Mouse (Mus musculus): Measurements from ENCODE around the gene Pgm5. TPM values are rescaled to one million over a fixed set of nuclear protein-coding genes. Genes with fewer than 3 reads are reported as not detected.

Pgm5 gene
- total RNA-seq, 4 experiments from 2014 or later: 5.0 to 6.8 (median 6.3) TPM

DNA sequence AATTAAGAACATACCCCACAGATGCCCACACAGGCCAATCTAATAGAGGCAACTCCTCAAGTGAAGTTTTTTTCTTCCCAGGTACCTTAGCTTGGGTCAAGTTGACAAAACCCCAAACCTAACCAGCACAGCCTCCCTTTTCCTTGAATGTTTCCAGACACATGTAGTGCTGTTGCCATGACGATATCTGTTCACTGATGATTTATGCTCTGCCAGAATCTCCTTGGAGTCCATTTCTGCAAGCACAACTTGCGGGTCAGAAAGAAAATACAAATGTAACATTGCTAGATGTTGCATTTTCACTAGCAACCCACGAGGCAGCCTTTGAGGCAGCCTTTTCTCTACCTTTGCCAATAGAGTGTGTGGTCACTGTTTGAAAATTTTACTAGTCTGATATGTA is 194.1 kb downstream of the Pgm5 start:
- DNase-seq (ENCODE audit: low spot score in 2 of 2): no peak

DNA sequence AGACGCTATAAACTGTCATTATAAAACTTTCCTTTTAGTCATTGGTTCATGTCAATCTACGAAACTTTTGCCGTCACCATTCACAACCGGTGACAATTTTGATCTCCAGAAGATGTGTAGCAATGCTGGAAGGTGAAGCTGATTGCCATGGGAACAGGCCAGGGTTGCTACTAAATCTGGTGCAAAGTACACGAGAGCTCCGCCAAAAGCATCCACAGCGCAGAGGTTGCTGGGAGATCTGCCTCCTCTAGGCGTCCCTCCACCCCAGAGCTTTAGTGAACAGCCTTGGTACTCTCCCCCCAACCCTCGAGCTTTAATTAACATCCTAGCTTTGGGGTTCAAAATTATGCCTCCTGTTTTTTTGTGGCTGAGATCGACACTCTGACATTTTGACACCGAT is 195.9 kb downstream of the Pgm5 start:
- DNase-seq (ENCODE audit: low spot score in 2 of 2): no peak

DNA sequence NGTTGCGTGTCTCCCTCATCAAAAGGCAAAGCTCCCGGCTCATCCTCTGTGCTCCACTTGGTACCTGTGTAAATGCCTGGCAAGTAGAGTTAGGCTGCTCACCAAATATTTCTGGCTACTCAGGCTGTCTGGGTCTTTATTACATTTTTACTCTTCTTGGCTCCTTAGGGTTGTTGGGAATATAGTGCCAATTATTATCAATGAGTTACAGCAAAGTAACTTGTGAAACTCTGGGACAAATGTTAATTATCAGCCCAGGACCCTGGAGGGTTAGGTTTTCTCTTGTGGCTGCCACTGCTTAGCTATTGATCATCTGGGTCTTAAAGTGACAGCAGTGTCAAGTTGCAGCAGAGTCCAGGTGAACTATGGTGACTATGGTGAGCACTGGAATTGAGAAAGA is 199.3 kb downstream of the Pgm5 start:
- DNase-seq (ENCODE audit: low spot score in 2 of 2): no peak

DNA sequence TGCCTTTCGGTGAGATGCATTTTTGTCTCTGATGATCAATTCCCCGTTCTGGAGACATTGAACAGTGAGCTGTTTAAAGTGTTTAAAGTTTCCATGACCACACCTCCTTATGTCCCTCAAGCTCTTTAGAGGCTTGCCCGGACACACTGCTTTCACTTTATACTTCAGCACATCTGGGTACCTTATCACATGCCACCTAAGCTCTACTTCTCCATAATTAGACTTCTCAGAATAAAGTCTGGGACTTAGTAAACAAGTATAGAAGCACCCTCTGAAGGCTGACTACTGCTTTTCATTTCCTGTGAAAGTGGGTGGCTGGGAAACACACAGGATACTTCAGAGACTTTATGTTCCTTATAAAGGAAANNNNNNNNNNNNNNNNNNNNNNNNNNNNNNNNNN is 204.7 kb downstream of the Pgm5 start:
- no peak for DNase-seq (ENCODE audit: low spot score in 2 of 2)

DNA sequence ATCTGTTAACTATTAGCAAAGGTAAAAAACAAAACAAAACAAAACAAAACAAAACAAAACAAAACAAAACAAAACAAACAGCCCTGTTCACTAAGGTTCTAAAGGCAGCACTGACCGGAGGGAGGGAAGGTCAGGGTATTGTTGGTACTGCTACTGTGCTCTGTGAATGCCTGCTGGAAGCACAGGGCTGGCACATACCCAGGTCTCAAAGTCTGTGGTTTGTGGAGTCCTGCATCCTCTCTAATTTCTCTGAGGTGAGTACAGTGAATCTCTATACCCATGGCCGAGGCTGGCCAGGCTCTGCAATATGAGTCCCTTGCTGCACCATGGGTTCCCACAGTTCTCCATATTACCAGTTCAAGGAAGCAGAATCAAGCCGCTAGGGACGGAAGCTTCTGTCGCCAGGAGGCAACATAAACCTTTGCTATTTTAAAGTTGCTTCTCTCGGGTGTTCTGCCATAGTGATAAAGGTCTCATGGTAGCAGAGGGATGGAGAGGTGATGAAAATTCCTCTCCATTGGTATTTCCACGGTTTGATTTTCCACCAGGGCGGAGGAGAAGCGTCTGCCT is 208.3 kb downstream of the Pgm5 start:
- DNase-seq (ENCODE audit: low spot score in 2 of 2): no peak

DNA sequence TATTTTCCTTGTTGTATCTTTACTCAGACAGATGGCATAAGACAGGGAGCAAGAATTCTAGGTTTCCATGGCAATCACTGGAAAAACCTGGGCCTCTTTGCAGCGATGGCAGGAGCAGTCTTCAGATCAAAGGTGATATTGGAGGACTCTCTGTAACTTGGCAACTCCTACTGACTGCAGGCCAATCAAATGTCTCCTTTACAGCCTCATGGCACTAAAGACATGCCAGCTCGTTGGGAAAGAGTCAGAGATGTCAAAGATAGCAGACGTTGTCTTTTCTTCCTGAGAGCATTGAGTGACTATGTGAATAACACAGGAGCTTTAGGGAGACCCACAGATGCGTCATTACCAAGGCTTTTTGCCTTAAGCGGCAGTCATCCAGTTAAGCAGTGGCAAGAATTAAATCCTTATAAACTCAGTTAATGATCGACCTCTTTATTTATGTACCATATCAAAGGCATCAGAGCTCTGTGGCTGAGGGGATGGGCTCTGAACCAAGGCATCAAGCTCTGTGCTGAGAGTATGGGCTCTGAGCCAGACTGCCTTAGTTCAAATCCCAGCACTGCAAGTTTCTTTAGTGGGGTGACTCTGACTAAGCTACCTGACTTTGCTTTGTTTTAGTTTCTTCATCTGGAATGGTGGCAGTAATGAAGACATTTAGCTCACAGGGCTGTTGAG is 209.2 kb downstream of the Pgm5 start:
- no peak for DNase-seq (ENCODE audit: low spot score in 2 of 2)

DNA sequence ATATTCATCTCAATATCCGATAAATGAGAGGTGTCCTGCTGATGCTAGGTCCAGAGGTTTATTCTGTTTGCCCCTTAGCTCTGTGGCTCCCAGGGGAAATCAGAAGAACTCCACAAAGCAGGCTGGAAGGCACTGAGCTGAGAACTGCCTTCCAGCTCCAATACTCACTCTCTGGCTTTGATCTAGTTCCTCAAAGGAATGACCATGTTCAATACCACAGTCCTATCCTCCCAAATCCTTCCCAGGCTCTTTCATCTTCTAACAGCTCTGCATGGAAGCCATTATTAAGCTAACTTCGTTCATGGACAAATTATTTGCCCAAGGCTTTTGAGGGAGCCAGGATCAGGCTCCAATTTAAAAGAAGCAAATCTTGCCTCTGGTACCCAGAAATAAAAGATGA is 210.1 kb downstream of the Pgm5 start:
- DNase-seq (ENCODE audit: low spot score in 2 of 2): no peak

DNA sequence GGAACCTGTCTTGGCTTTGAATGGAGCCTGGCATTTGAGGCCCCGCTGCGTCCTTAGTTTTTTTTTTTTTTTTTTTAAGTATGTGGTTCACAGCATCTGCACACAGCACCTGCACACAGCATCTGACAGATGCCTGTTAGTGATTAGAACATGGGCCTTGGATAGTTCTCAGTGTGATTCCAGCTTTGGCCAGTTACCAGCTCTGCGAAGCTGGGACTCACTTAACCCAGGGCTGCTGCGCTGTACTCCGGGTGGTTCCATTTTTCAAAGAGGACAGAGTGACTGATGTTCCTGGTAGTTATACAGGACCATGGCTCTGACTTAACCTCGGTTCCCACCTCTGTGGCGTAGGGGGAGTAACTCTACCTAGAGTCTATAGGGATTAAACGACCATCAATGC is 211.2 kb downstream of the Pgm5 start:
- DNase-seq (ENCODE audit: low spot score in 2 of 2): no peak

DNA sequence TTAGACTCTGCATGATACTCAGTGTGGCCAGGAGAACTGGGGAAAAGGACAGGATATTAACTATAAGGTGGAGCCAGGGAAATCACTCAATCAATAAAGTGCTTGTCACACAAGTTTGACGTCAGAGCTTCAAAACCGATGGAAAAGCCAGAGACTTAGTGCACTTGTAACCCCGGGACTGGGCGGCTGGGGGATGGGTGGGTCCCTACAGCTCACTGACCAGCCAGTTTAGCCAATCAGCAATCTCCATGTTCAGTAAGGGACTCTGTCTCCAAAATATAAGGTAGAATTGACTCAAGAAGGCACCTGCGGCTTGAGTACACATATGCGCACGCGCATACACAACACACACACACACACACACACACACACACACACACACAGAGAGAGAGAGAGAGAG is 213.6 kb downstream of the Pgm5 start:
- no peak for DNase-seq (ENCODE audit: low spot score in 2 of 2)

DNA sequence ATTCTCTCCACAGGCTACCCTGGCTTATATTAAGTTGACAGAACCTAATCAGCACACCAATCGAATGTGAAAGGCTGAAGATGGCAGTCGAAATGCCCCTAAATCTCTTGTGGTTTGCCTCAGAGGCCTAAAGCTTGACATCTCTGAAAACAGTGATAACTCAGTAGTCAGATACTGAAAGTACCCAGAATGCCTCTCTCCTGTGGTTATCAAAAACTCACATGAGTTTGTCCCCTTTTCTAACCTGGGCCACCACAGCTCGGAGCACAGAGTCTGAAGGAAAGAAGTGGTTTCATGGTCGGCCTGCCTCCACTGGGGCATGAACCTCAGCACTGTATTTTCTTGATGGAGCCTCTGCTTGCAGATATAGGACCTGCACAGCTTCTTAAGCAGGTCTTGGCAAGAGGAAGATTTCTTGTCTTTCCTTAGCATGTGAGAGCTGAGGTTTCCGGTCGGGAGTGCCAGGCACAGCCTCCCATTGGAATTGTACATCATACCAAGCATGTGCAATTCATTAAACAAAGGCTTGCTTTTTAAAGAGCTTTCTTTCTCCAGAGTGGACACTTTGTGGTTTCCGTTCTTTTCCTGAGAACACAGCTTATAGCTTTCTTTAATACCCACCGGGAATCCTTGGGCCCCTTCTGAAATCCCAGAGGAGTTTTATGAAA is 215.4 kb downstream of the Pgm5 start:
- DNase-seq (ENCODE audit: low spot score in 2 of 2): no peak

DNA sequence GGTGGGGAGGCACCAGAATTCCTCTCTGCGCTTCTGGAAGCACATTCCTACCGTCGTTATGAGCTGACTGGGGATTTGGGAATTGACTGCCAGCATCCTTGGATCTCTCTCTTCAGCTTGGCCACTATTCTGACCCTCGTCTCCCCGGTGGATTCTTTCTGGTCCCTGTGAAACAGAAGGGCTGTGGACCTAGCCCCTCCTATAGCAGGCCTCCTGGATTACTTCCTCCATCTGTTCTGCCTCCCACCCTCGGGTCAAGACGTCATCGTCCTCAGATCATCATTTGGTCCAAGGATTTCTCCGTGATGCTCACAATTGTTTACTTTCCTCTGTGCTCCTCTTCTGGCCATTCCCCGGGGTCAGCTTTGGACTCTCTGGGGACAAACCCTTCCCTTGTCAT is 216.7 kb downstream of the Pgm5 start:
- DNase-seq (ENCODE audit: low spot score in 2 of 2): no peak

DNA sequence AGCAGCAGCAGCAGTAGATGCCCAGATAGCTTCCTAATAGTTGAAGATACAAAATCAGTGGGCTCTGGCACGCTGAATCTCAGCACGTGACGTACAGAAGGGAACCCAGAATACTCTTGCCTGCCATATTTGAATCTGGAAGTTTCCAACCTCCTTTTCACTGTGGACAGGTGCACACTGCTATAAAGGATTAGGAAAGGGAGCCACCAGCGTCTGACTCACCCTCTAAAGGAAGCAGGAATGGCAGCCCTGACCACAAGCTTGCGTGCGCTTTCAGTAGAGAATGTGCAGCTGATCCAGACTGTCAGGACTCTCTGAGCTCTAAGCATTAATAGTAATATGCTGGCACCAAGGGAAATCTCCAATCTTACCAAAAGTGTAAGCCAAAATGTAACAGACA is 220.7 kb downstream of the Pgm5 start:
- DNase-seq (ENCODE audit: low spot score in 2 of 2): no peak

DNA sequence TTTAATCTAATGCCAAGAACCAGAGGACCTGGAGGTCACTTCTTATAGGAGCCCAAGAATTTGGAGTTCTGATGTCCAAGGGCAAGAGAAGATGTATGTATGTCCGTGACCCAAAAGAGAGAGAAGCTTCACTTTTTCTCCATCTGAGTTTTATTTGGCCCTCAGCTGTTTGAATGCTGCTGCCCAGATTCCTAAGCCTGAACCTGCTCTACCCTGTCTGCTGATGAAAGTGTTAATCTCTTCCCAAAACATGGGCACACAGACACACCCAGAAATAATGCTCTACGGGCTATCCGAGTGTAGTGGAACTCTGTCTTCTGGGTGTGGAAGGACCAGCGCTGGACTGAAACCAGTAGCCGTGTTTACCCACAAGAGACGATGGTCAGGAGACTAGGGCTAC is 223.7 kb downstream of the Pgm5 start:
- no peak for DNase-seq (ENCODE audit: low spot score in 2 of 2)

DNA sequence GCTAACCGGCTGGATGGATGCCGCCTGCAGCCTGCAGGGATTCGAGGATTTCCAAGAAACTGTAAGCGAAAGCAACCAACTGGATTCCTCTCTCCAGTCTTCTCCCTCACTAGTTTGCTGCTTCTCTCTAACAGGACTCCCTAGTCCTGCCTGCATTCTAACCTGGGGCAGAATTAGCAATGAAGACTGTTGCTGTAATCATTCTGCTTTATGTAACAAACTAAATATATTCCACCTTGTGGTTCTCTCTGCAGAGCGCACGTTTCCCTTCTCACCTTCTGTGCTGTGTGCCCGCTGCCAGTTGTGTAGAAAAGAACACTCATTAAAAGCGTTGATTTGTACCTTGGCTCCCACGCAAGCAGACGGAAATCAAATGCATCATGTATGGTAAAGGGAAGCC is 225.0 kb downstream of the Pgm5 start:
- DNase-seq (ENCODE audit: low spot score in 2 of 2): peak in 1 of 2 experiments; percentile 23

DNA sequence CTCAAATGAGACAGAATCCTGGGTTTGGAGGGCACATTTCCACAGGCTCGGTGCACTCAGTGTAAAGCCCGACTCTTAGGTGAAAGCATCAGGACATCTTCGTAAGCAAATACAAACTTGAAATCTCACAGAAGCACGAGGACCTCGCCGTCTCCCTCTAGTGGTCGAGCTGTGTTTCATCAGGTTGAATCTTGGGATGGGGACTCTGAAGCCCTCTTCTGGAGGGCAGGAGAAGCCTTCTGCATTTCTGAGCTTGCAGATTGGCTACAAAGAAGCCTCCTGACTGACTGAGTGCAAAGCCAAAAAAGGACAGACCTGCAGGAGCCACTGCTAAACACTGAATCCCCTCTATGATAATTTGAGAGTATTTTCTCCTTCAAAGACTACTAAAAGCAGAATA is 227.1 kb downstream of the Pgm5 start:
- DNase-seq (ENCODE audit: low spot score in 2 of 2): peak; percentile 17 to 19

Other genes starting within 250 kb of the Pgm5 start
- under 1 TPM; 0.17 to 0.65 (median 0.28) TPM for gene Tmem252, start 187.8 kb downstream of the Pgm5 start, total RNA-seq (2022)
- gene Gm10053, start 13.8 kb upstream of the Pgm5 start, total RNA-seq (2022): 100 to 1,000 TPM; 176 to 189 (median 186) TPM
- not detected for gene Foxd4, start 39.3 kb upstream of the Pgm5 start, total RNA-seq (2022)
- gene Cbwd1, start 99.8 kb upstream of the Pgm5 start, total RNA-seq (2022): 10 to 100 TPM; 12.2 to 15.8 (median 15.3) TPM
- 1 to 10 TPM; 3.2 to 9.1 (median 4.0) TPM for gene Dock8, start 137.7 kb upstream of the Pgm5 start, total RNA-seq (2022)

Measured in left cerebral cortex, adult 8-10 months (tissue).